Mouse (Mus musculus): ENCODE results near the gene Nubpl.
"Not testable (repeated sequence)": the region's sequence is repeated elsewhere in the genome, so short reads cannot be mapped to it uniquely, and the experiment has no call there.

Gene Nubpl

GRCm38 (mm10) chr12:52097650-52098070, at the start of gene Nubpl:
TSS of gene Nubpl (plus strand) at chr12:52097737.
- DNase-seq = peak; percentile 96

- peak; percentile 9 for DNase-seq
These were observed 48.2 kb upstream of the Nubpl start for GRCm38 (mm10) chr12:52049324-52049723.

GRCm38 (mm10) chr12:52079296-52079695, 18.2 kb upstream of the Nubpl start:
- DNase-seq = not testable (repeated sequence)

GRCm38 (mm10) chr12:52097049-52097649, 388 bp upstream of the Nubpl start:
- no peak for DNase-seq

GRCm38 (mm10) chr12:52120276-52120675, 22.7 kb downstream of the Nubpl start:
- DNase-seq = no peak

GRCm38 (mm10) chr12:52126407-52126806, 28.9 kb downstream of the Nubpl start:
- no peak for DNase-seq

GRCm38 (mm10) chr12:52129072-52129471, 31.5 kb downstream of the Nubpl start:
- DNase-seq = no peak

GRCm38 (mm10) chr12:52132256-52132655, 34.7 kb downstream of the Nubpl start:
- DNase-seq = peak; percentile 3

- DNase-seq = no peak
These were observed 40.8 kb downstream of the Nubpl start for GRCm38 (mm10) chr12:52138296-52138695.

- no peak for DNase-seq
These were observed 49.1 kb downstream of the Nubpl start for GRCm38 (mm10) chr12:52146639-52147038.

- DNase-seq = no peak
These were observed 51.9 kb downstream of the Nubpl start for GRCm38 (mm10) chr12:52149448-52149847.

- DNase-seq = no peak
These were observed 54.5 kb downstream of the Nubpl start for GRCm38 (mm10) chr12:52152071-52152470.

- DNase-seq = no peak
These were observed 57.4 kb downstream of the Nubpl start for GRCm38 (mm10) chr12:52154906-52155305.

GRCm38 (mm10) chr12:52164414-52164813, 66.9 kb downstream of the Nubpl start:
- no peak for DNase-seq

GRCm38 (mm10) chr12:52186205-52186793, 88.8 kb downstream of the Nubpl start:
- no peak for DNase-seq

- no peak for DNase-seq
These were observed 89.5 kb downstream of the Nubpl start for GRCm38 (mm10) chr12:52186963-52187590.

- DNase-seq = no peak
These were observed 100.9 kb downstream of the Nubpl start for GRCm38 (mm10) chr12:52198471-52198870.

- no peak for DNase-seq
These were observed 111.6 kb downstream of the Nubpl start for GRCm38 (mm10) chr12:52209121-52209610.

- no peak for DNase-seq
These were observed 113.6 kb downstream of the Nubpl start for GRCm38 (mm10) chr12:52211144-52211543.

- DNase-seq = no peak
These were observed 117.3 kb downstream of the Nubpl start for GRCm38 (mm10) chr12:52214837-52215236.

GRCm38 (mm10) chr12:52224954-52225353, 127.4 kb downstream of the Nubpl start:
- no peak for DNase-seq

- DNase-seq = no peak
These were observed 131.2 kb downstream of the Nubpl start for GRCm38 (mm10) chr12:52228746-52229145.

GRCm38 (mm10) chr12:52231929-52232328, 134.4 kb downstream of the Nubpl start:
- not testable (repeated sequence) for DNase-seq

- DNase-seq = no peak
These were observed 145.2 kb downstream of the Nubpl start for GRCm38 (mm10) chr12:52242712-52243111.

All from lung, postnatal 36 days (tissue).